Mouse (Mus musculus) cortical plate, adult 2 months (tissue): ENCODE measurements at regions not wholly inside any gene's neighbourhood (a gene's known extent, or its start where the extent isn't known, plus 50 kb on each side); places are given as distances from the start of the nearest gene placed in this dataset.
A peak's percentile ranks its signal among the peaks of the same experiment; 100 is the strongest.

ENCODE experiments used
- H3K27ac ChIP-seq: fragments of 200-500 bp; 2 replicates; pipeline ENCODE4 v1.5.1; 2012; ENCODE audit warnings: low read length, control low read depth, inconsistent platforms; ENCODE audit not compliant: insufficient read depth
- H3K4me1 ChIP-seq: fragments of 200-500 bp; 2 replicates; pipeline ENCODE4 v1.6.1; 2011; ENCODE audit warnings: low read length; ENCODE audit not compliant: control insufficient read depth, insufficient read depth
- H3K4me3 ChIP-seq: fragments of 200-500 bp; 2 replicates; pipeline ENCODE4 v1.5.1; 2011; ENCODE audit warnings: mild to moderate bottlenecking, low read length, control low read depth; ENCODE audit not compliant: insufficient read depth
- CTCF ChIP-seq: fragments of 200-500 bp; IDR thresholded peaks from 2 replicates; pipeline ENCODE4 v1.5.1; 2011; ENCODE audit warnings: mild to moderate bottlenecking, control low read depth, low read length; ENCODE audit not compliant: insufficient read depth; ENCODE audit errors: extremely low read depth
- POLR2A ChIP-seq: fragments of 200-500 bp; IDR thresholded peaks from 2 replicates; pipeline ENCODE4 v1.6.1; 2011; ENCODE audit warnings: mild to moderate bottlenecking, low read length, control low read depth; ENCODE audit not compliant: insufficient read depth; ENCODE audit errors: extremely low read depth

GRCm38 (mm10) chr19:15299474-15299873 is 647.7 kb downstream of the Psat1 start:
- H3K4me1 ChIP-seq = no peaks in the 10 kb centered on the region

GRCm38 (mm10) chr19:15285016-15285415 is 662.1 kb downstream of the Psat1 start:
- TF ChIP-seq CTCF (no peak), POLR2A (no peak)
- Histone ChIP-seq H3K4me1 (no peaks in the 10 kb centered on the region), H3K27ac (no peak overlapping the region), H3K4me3 (no peak overlapping the region)

More at GRCm38 (mm10) chr19:15299474-15299873, 647.7 kb downstream of the Psat1 start:
- Histone ChIP-seq H3K27ac (no peak overlapping the region), H3K4me3 (no peak overlapping the region)
- TF ChIP-seq CTCF = peak; percentile 20; the same call in 1 of the 2 replicates
- no peak for TF ChIP-seq POLR2A

GRCm38 (mm10) chr19:15242781-15243180 is 644.9 kb upstream of the Tle4 start:
- no peak overlapping the region for H3K27ac ChIP-seq
- TF ChIP-seq CTCF = no peak
- TF ChIP-seq POLR2A = no peak
- H3K4me3 ChIP-seq = no peak overlapping the region
- no peaks in the 10 kb centered on the region for H3K4me1 ChIP-seq

GRCm38 (mm10) chr19:15230129-15230927 is 632.5 kb upstream of the Tle4 start:
- Histone ChIP-seq H3K27ac (no peak overlapping the region), H3K4me3 (no peak overlapping the region), H3K4me1 (no peaks in the 10 kb centered on the region)
- TF ChIP-seq POLR2A (no peak), CTCF (no peak)

GRCm38 (mm10) chr19:15217387-15217786 is 619.5 kb upstream of the Tle4 start:
- TF ChIP-seq CTCF (no peak), POLR2A (no peak)
- H3K4me3 ChIP-seq = no peak overlapping the region
- peaks cover 3% of the 10 kb centered on the region; the same call in 1 of the 2 replicates for H3K4me1 ChIP-seq
- no peak overlapping the region for H3K27ac ChIP-seq

- TF ChIP-seq POLR2A (no peak), CTCF (no peak)
- Histone ChIP-seq H3K4me3 (no peak overlapping the region), H3K4me1 (peaks cover 3% of the 10 kb centered on the region; the same call in 1 of the 2 replicates), H3K27ac (no peak overlapping the region)
Measured at GRCm38 (mm10) chr19:15214651-15215050, 616.8 kb upstream of the Tle4 start.

GRCm38 (mm10) chr19:15212881-15213280 is 615.0 kb upstream of the Tle4 start:
- no peak overlapping the region for H3K27ac ChIP-seq
- no peak overlapping the region for H3K4me3 ChIP-seq
- TF ChIP-seq POLR2A (no peak), CTCF (no peak)
- peaks cover 3% of the 10 kb centered on the region; the same call in 1 of the 2 replicates for H3K4me1 ChIP-seq

- H3K4me3 ChIP-seq = no peak overlapping the region
- TF ChIP-seq POLR2A (no peak), CTCF (no peak)
- no peaks in the 10 kb centered on the region for H3K4me1 ChIP-seq
- no peak overlapping the region for H3K27ac ChIP-seq
Measured at GRCm38 (mm10) chr19:15203039-15203438, 605.2 kb upstream of the Tle4 start.

- TF ChIP-seq CTCF (no peak), POLR2A (no peak)
- H3K27ac ChIP-seq = no peak overlapping the region
- no peaks in the 10 kb centered on the region for H3K4me1 ChIP-seq
- H3K4me3 ChIP-seq = no peak overlapping the region
Measured at GRCm38 (mm10) chr19:15201262-15201661, 603.4 kb upstream of the Tle4 start.

GRCm38 (mm10) chr19:15200792-15201191 is 602.9 kb upstream of the Tle4 start:
- Histone ChIP-seq H3K4me3 (no peak overlapping the region), H3K4me1 (no peaks in the 10 kb centered on the region), H3K27ac (no peak overlapping the region)
- TF ChIP-seq CTCF = no peak
- TF ChIP-seq POLR2A = no peak
